Mouse (Mus musculus): ENCODE results near the gene Iars2. TPM values are rescaled to one million over a fixed set of nuclear protein-coding genes. Genes with fewer than 3 reads are reported as not detected.

Gene Iars2
- total RNA-seq (2023): 27.7 to 33.0 TPM (median 30.9 TPM) in 4 replicates

GRCm38 (mm10) chr1:185328721-185329610 is at the start of gene Iars2:
Gene Iars2 (minus strand): TSS chr1:185329396.

GRCm38 (mm10) chr1:185362677-185363520 is 33.7 kb upstream of the Iars2 start, which contains the start of gene Eprs:
Gene Eprs (plus strand): TSS chr1:185363044.

GRCm38 (mm10) chr1:185331983-185332430 is 2.8 kb upstream of the Iars2 start, which contains the start of gene Bpnt1:
Gene Bpnt1 (plus strand): TSS chr1:185332149.

Other genes with a start within 250 kb of the Iars2 start
- 72.5 to 74.9 TPM (median 73.3 TPM) in 4 replicates for gene Rab3gap2, start 125.3 kb downstream of the Iars2 start, total RNA-seq (2023)
- gene Bpnt1, start 2.8 kb upstream of the Iars2 start, total RNA-seq (2023): 17.4 to 28.0 TPM (median 19.9 TPM) in 4 replicates
- gene Eprs, start 33.6 kb upstream of the Iars2 start, total RNA-seq (2023): 100 to 116 TPM (median 107 TPM) in 4 replicates
- not detected in 4 replicates for gene Slc30a10, start 125.5 kb upstream of the Iars2 start, total RNA-seq (2023)

Data from B cell, adult 62 days (primary cell).